Mouse (Mus musculus) layer of hippocampus, postnatal 25 days (tissue): Measurements from ENCODE around the gene Nhsl1. TPM values are rescaled to one million over a fixed set of nuclear protein-coding genes. Genes with fewer than 3 reads are reported as not detected.

Source experiments
- DNase-seq, 2 experiments: peaks; one replicate each; pipeline ENCODE4 v3.0.0; 2022; ENCODE audit warnings: mixed read lengths in 2 of 2, low spot score in 1 of 2; ENCODE audit errors: extremely low spot score in 1 of 2
- total RNA-seq, 2 experiments: library from RNA; stranded (reverse); gene quantifications; 2 replicates each; pipeline ENCODE4 v1.2.3; 2021

Nhsl1 gene
- total RNA-seq, 2 experiments from 2014 or later = 48.9 to 49.6 TPM

- no peak for DNase-seq
Observed at GRCm38 (mm10) chr10:18479285-18479684, 160.5 kb downstream of the Nhsl1 start.

DNA sequence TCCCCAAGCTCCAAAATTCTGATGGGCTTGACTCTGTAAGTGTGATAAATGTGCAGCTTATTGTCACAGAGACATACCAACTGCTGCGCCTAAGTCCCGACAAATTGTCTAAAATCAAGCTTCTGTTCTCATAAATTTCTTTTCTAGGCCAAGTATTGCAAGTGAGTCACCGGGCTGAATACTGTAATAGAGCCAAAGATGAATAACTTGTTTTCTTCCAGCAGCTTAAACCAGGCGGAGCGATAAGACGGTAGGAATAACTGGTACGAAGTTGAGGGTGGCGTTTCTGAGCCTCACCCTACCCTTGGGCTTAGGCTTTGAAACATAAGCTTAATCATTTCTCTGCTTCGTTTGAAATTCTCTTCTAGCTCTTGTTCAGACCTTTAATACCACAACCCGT is 162.1 kb downstream of the Nhsl1 start:
- DNase-seq = no peak

GRCm38 (mm10) chr10:18482558-18483141 is 163.9 kb downstream of the Nhsl1 start:
- peak in 1 of 2 experiments; percentile 53 for DNase-seq

- no peak for DNase-seq
Observed at GRCm38 (mm10) chr10:18483658-18484057, 164.9 kb downstream of the Nhsl1 start.

DNA sequence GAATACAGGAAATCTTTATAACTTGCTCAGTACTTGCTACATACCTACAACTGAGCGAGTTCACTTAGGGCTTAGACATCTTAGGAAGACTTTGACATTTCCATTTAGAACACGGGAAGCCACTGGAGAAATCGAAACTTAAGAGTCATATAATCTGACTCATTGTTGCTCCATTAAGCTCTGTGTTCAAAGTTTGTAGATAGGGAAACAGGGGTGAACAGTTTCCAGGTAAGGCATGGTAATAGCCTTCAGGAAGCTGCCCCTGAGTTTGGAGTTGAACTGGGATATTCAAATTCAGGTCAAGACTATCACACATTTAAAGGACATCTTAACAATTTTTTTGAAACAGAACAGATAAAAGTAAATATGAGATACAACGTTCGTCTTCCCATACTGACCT is 165.9 kb downstream of the Nhsl1 start:
- DNase-seq = no peak

- no peak for DNase-seq
Observed at GRCm38 (mm10) chr10:18488239-18488803, 169.5 kb downstream of the Nhsl1 start.

GRCm38 (mm10) chr10:18489936-18490335 is 171.2 kb downstream of the Nhsl1 start:
- DNase-seq = no peak

GRCm38 (mm10) chr10:18491952-18492351 is 173.2 kb downstream of the Nhsl1 start:
- DNase-seq = no peak

DNA sequence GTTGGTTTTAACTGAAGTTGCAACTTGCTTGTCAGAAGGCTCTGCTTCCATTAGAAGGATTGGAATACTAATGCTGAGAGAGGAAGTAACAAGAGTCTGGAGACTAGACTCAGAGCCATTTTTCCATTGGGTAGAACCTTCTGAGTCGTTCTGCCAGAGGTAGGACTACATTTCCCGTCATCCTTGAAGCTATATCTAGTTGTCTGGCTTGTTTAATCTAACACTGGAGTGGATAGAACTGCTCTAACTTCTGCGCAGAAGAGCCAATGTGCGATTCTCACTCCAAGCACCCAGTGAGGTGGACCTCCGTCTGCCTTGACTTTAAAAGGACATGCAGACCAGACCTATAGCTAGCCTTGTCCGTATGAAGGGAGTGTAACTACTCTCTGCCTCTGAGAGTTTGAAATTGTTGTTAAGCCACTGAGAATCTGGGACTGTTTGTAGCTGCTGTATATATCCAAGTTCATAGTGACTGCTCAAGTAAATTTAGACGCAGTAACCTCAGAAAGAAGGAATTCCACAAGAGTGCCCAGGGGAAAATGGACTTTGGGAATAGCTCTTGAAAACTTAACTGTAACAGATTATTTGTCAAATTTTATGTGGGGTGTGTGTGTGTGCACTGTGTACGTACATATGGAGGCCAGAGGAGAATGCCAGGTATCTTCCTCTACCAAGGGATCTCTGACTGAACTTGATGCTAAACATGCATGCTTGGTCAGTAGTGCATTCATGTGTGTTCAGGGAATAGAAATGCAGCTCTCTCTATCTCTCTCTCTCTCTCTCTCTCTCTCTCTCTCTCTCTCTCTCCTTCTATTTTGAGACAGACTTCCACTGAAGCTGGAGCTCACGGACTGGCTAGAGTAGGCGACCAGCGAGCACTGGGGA is 174.5 kb downstream of the Nhsl1 start:
- DNase-seq = no peak

DNA sequence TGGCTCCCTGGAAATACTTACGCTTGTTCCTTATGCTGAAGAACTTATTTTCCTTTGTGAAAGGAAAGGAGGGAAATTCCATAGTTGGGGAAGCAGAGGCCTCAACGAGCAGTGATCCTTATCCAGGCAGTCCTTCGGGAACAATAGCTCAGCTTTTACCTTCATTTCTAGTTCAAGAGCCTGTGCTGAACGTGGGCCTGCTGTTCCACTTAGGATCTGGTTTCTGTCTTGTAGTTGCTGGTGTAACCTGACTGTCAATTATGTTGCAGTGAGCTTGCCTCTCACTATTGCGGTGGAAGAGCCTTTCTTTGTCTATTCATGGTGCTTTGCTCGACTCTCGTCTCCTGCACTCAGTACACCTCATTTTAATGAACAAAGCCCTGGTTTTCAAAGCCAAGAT is 175.5 kb downstream of the Nhsl1 start:
- no peak for DNase-seq

DNA sequence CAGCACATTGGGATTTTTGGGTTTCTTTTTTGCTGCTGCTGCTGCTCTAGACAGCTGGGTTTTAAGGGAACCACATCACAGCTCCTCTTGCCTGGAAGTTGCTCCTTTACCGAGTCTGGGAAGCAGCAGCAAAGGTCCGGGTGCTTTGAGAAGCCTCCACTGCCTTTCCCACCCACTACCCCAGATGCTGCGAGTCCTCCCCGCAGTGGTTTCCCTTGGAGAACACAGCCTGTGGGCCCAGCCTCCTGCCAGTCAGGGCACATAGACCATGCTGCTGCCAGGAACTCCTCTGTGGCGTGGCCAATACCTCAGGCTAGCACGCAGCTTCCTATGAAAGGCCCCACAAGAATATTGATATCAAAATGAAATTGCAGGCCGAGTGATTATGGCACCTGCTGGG is 178.3 kb downstream of the Nhsl1 start:
- DNase-seq = no peak

DNA sequence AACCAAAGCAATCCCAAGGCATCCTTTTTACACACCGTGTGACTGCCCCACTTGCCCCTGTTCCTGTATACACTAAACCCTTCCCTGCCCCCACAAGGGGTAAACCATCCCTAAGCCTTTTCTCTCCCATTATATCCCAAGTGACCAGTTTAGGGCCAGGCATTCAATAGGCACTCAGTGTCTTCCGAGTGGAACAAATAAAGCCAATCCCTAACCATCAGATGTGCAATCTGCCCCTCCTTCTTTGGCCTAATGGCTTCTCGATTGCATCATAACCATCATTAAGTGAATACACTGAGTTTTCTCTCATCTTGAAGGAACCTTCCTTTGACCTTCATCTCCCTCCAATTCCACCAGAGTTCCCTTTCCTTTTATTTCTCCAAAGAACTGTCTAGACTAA is 183.2 kb downstream of the Nhsl1 start:
- no peak for DNase-seq

- DNase-seq = no peak
Observed at GRCm38 (mm10) chr10:18505690-18506089, 186.9 kb downstream of the Nhsl1 start.

DNA sequence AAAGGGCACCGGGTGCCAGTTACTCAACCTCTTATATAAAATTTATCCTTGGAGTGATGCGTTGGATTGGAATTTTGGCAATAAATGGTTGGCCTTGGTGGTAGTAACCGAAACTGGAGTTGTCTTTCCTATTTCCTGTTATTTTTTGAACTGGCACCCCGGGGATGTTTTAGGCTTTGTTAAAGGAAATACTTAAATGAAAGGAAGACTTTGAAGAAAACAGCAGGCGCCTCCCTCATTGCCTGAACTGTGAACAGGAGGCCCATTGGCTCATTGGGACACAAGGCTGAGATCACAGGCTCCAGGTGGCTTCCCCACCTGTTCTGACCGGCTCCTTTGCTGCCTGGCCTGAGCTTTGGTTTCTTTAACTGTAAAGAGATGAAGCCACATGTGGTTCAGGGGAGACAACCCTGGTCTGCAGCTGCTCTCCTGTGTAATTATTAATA is 187.7 kb downstream of the Nhsl1 start:
- no peak for DNase-seq

DNA sequence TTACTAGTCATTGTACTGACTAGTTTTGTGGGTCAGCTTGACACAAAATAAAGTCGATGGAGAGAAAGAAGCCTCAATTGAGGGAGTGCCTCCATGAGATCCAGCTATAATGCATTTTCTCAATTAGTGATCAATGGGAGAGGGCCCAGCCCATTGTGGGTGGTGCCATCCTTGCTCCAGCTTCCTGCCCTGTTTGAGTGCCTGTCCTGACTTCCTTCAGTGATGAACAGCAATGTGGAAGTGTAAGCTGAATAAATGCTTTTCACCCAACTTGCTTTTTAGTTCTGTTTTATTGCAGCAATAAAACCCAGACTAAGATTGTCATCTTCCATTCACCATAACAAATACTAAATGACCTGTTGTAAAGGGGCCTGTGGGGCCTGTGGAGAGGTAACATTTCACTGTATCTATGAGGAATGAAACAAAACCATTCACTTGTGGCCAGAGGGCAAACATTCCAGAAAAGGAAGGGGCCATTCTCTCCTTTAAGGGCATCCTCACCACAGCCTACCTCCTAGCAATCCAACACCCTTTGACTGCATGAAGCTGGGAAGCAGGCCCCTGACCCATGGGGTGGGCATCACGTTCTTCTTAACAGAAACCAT is 189.2 kb downstream of the Nhsl1 start:
- DNase-seq = no peak

DNA sequence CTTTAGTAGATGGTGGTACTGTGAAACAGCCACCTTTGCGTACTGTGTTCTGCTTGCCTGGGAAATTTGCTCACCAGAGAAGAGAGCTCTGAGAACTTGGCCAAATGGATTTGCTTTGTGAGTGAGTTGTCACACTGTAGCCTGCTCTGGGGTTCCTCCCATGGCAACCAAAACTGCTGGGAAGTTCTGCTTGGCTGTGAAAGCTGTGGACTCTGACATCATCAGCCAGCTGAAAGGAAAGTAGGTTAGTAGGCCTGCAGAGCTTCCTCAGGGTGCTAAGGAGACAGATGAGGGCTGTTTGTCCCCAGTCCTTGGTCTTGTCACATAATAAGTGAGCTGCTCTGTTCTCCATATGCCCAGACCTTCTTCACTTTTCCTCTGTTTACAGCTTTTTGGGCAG is 189.8 kb downstream of the Nhsl1 start:
- peak in 1 of 2 experiments; percentile 24 for DNase-seq

- DNase-seq = no peak
Observed at GRCm38 (mm10) chr10:18510663-18511062, 191.9 kb downstream of the Nhsl1 start.

- DNase-seq = no peak
Observed at GRCm38 (mm10) chr10:18511496-18511895, 192.7 kb downstream of the Nhsl1 start.

DNA sequence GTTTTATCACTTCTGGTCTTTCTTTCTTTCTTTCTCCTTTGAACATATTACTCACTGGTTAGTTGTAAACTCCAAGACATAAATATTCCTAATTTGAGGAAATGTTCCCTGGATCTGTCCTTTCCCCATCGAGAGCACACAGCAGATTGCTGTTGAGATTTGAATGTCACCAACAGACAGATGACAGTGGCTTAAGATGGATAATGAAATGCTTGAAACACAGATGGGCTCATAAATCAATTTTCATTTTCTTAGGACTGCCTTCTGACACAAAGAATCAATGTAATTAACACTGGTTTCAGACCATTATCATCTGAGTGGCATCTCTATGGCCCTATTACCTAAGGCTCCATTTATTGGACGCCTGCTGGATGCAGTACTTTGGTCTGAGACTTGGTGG is 203.8 kb downstream of the Nhsl1 start:
- DNase-seq = no peak

DNA sequence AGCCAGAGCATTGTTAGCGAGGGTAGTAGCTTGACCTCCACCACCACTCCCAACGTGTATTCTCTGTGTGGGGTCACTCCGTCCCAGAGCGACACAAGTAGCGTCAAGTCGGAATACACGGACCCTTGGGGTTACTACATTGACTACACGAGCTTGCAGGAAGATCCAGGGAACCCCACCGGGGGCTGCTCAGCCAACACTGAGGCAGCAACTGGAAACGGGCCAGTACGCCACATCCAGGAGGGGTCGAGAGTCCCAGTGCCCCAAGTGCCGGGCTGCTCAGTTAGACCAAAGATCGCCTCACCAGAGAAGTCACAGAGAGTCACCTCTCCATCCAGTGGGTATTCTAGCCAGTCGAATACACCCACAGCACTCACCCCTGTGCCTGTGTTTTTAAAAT is 206.5 kb downstream of the Nhsl1 start:
- DNase-seq = no peak

- DNase-seq = no peak
Observed at GRCm38 (mm10) chr10:18525726-18526125, 206.9 kb downstream of the Nhsl1 start.
